Mouse (Mus musculus) heart, postnatal 25 days (tissue): ENCODE results near the gene Ifnar2. TPM values are rescaled to one million over a fixed set of nuclear protein-coding genes. Genes with fewer than 3 reads are reported as not detected.
A peak's percentile ranks its signal among the peaks of the same experiment; 100 is the strongest.

Source experiments
- DNase-seq: peaks from one replicate; pipeline ENCODE4 v3.0.0; 2022; ENCODE audit warnings: low spot score
- intact Hi-C: fragments of 180-260 bp; cut with DNase I; formaldehyde crosslinking; loops from one replicate; pipeline ENCODE4 v1.15.1; 2025
- total RNA-seq, 2 experiments: library from RNA; stranded (reverse); gene quantifications; 2 replicates each; pipeline ENCODE4 v1.2.3; 2021

Ifnar2 gene
- 10 to 100 TPM; 34.5 to 37.6 TPM for total RNA-seq

DNA sequence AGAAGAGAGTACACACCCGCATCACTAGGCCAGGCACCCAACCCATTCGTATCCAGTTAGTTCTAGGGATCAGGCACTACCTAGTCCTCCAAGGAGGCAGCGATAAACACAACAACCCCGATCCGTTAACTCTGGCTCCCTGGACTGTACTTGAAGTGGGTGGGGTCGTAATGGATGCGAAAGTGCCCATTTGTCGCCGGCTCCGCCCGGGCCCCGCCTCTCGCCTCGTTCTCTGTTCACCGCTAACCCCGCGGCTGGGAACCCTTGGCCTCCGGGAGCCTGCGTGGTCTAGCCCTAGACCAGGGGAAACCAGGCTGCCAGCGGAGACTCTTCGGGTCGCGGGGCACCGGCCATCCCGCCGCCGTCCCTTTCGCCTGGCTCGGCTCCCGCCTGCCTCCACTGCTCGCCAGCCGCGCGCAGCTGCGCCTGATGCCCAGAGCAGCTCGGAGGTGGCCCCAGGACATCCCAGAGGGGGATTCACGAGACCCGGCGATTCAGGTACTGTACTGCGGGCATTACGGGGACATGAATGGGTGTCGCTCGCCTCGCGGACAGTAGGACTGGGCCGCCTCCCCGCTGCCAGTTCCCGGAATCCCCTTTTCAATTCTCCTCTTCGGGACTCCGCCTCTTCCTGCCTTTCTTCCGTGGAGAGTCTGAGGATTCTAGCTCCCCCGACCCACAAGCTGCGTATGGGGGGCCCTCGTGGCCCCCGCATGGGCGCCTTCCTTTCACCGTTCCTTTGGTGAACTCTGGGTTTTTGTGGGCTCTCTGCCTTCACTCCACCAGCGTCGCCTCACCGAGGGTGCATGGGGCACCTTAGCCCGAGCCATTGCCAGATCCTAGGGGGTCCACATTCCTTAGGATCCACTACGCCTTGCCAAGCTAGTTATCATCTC is at the start of gene Ifnar2:
Ifnar2 (plus strand) TSS at position 207 of the 896 bp plus-strand sequence.
- intact Hi-C loops = no loop called here
- peak; percentile 73 for DNase-seq

DNA sequence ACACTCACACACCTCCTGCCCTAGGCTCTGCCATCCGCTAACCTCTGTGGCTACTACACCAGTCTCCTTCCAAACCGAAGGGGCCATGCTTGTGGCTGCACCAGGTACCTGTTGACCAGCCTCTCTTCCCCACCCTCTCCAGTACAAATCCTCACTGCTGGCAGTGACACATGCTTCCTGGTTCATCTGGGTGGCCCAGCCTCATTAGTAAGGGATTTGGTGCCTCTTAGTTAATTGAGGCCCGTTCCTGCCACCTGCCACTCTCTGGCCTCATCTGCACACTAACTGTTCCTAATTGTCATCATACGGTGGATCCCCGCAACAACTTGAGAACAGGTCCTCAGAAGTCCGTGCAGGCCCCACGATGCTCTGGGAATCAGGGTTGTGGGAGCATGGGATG is 45.0 kb upstream of the Ifnar2 start:
- no peak for DNase-seq
- intact Hi-C loops = no loop called here

DNA sequence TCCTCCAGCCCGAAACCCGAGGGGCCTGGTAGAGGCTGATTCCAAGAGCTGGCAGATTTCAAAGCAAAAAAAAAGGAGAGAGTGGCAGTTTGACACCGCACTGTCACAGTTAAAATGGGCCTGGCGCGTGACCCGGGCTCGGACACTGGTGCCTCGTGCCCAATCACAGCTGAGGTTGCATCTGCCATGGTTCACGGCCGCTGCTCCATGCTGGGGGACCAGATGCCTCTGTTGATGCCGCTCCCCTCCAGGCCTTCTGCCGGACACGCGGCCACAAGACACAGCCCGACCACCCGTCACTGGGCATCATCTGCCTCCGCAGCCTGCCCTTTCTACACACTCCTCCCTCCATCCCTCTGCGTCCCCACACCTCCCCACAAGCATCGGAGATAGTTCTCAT is 43.7 kb upstream of the Ifnar2 start:
- intact Hi-C loops = no loop called here
- no peak for DNase-seq

DNA sequence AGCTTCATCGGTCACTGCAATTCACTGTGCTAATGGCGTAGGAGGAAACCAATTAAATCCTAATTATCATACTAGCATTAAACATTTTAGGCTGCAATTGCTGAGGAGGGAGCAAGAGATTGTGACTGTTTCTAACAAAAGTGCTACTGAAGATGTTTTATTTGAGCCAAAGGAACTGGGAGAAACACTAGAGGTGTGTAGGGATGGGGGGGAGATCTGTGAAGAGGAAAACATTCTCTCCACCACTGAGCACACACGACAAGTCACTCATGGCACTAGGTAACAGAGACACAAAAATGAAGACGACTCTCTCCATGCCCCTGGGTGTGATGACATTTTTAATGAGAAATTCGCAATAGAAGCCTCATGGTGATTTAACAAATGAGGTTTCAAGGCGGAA is 42.1 kb upstream of the Ifnar2 start:
- intact Hi-C loops = no loop called here
- DNase-seq = no peak

DNA sequence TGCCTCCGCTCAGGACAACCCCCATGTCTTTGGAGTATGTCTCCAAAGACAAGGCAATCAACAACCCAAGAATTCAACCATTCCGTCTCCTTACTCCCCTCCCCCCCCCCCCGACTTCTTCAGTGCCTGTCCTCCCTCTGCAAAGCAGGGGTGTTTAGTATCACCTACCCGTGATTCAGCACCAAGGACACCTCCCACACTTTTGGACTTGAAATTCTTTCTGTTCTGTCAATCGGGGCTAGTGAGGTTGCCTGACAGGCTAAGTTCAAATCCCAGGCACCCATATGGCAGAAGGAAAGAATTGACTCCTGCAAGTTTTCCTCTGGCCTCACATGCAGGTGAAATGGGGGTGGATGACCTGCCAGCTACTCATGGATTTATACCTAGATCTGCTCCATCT is 41.4 kb upstream of the Ifnar2 start:
- no peak for DNase-seq
- intact Hi-C loops = no loop called here

DNA sequence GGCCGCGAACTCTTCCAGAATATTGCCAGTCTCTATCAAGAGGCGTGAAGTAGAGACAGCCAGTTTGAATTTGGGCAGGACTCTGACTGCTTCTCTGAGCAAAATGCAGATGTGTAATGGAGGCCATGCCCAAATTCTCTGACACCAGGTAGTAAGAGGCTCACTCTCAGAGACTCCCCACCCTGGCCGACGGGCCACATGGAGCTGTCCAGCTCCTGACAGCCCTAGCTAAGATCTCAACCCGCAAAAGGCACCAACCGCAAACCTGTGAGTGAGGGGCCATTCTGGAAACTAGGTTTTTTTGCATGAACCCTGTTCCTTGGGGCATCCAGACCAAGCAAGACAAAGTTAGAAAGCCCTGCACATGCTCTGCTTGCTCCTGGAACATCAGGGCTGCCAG is 39.7 kb upstream of the Ifnar2 start:
- intact Hi-C loops = no loop called here
- no peak for DNase-seq

DNA sequence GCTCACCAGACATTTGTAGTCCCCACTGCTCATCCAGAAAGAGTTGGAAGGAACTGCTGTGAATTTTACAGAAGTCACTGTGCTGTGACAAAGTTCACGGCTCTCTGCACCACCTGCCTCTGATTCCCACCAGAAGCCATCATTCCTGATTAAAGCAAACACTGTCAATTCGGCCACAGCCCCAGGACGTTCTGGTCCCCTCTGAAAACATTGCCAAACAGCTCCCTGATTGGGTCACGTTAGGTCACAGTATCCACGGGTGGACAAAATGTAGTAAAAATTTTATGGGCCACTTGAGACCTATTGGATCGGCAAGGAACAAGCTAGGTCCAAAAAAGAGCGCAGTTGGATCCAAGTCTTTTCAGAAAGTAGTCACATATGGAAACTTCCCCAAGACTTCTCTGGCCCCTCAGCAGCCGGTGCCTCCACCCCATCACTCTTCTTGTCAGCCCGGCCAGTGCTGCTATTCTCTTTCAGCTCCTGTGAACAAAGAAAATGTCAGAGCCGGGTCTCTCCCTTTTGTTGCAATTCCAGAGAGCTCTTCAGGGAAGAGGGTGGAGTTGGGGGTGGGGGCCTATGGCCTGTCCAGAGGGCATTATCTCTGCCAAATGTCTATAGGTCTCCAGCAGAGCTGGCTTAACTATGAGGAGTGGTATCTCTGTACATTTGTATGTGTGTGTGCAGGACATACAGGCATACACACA is 38.2 kb upstream of the Ifnar2 start:
- no peak for DNase-seq
- intact Hi-C loops = no loop called here

DNA sequence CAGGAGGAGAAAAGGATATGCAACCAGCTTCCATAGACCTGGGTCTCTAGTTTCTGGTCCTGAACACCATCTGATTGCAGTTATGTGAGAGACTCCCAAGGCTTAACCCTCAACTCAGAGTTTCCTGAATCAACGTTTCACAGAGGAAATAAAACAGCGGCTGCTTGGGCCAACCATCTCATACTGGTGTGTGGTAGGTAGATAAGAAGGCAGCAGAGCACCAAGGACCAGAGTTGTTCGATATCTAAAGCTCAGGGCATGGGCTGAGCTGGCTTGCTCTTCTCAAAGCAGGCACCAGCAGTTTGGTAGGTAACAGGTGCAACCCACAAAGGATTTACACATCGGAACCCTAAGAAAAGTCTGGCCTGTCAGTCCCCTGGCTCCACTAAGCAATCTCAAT is 35.8 kb upstream of the Ifnar2 start:
- DNase-seq = no peak
- intact Hi-C loops = no loop called here

DNA sequence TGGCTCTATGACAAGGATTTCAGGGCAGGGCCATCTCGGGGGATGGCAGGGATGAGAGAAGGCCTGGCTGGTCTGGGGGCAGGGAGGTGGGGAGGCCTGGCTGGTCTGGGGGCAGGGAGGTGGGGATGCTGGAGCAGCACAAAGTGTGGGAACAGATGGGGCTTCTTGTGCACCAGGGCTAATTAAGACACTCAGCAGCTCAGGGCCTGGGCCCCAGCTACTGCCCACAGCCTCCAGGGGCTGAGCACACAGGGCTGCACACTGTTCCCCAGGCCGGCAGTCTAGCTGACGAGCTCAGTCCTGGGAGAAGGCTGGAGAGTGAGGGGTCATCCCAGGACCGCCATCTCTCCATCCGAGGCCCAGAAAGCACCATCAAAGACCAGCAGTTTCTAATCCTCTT is 35.1 kb upstream of the Ifnar2 start:
- intact Hi-C loops = no loop called here
- no peak for DNase-seq

DNA sequence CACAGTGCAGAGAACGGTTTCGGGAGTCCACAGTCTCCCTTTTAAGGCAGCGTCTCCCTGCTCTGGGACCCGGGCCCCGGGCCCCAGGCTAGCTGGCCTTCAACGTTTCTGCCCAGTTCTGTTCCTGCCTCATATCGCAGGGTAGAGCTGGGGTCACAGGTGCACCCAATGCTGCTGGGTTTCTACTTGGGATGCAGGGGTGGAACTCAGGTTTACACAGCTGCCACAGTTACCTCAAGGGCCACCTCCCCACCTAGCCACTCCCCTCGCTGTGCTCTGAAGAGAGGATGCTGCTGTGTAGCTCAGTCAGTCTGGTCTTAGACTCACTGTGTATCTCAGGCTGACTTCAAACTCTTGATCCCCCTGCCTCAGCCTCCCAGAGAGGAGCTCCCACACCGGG is 26.1 kb upstream of the Ifnar2 start:
- DNase-seq = no peak
- intact Hi-C loops = no loop called here

DNA sequence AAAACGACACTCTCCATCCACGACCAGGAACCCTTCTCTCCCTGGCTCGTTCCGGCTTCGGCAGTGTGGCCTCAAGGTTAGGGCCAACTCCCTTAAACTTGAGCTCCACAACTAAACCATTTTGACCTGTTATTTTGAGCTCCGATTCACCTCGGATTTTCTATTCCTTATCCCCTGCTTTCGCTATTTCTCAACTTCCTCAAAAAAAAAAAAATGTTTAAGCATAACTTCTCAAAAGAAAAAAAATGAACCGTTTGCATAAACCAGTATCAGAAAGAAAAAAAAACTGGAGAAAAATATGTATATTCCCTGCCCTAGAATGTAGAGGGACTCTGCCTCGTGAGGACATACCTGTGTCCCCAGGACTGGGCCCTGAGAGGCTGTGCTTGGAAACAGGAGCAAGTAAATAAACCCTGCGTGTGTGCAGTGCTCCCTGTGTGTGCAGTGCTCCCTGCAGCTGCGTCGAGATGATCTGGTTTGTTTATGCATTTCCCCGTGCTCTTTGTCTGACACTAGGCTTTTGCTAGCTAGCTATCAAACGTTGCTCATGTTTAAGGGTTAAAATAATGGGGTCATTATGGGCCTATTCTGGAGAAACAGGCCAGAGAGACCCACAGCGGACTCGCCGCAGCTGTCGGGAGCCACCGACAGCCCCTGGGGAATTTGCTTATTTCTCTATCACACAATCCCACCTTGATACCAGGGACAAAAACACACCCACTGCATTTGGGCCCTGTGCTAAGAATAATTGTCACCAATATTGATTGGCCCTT is 24.9 kb upstream of the Ifnar2 start:
- intact Hi-C loops = no loop called here
- DNase-seq = no peak

DNA sequence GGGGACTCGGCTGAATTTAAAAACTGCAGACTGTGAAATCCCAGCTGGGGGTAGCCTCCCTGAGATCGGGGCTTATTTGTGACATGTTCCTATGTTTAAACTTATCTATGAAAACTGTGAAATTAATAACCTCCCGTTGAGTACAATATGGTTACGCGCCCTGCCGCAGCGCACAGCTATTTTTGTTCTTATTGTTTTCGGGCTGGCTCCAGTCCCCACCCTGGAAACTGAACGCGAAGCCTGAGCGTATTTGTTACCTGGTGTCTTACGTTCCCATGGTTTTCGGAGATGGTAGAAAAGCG is 24.4 kb upstream of the Ifnar2 start:
- DNase-seq = no peak
- intact Hi-C loops = no loop called here

DNA sequence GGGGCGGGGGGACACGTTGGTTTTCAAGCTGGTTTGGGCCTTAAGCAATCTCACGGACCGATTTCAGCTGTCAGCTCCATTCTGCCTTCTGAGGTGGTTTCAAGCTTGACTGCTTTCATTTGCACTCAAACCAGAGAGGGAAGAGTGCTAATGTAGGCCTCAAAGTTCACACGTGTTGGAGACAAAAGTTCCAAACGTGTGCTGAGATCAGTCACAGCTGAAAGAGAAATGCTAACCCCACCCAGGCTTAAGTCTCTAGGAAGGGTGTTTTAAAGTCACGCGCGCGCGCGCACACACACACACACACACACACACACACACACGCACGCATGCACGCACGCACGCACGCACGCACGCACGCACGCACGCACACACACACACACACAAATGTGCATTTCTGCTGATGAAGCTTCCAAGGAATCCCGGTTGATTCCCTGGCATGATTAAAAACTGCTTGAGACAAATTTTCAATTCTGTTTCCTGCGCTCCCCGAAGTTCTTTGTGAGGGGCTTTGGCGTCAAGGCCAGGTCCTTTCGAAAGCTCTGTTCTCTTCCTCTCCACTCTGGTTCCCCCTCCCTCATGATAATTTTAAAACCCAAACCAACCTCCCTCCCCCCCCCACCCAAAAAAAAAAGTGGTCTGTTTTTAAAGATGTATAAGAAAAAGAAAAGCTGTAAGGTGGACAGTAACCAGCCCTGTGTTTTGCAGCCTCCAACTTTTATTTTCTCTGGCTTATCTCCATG is 23.8 kb upstream of the Ifnar2 start:
- DNase-seq = no peak
- intact Hi-C loops = no loop called here

DNA sequence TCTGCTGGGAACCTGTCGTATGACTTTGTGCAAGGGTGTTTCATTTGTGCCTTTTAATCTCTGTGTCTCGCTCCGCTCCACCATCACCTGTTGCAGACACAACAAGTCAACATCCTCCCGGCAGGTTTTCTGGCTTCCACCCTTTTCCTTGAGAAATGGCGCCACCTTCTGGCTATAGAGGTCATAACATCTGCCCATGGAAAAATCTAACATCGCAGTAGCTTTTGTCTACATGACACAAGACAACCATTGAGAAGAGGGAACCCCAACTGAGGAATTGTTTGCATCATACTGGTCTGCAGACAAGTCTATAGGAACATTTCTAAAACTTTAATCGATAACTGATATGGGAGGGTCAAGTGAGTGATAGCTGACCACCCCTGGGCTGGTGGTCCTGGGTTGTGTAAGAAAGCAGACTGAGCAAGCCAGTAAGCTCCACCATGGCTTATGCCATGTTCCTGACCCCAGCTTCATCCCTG is 20.5 kb upstream of the Ifnar2 start:
- intact Hi-C loops = loop anchor here (1.0 kb wide), 1 partner anchor 271 kb away; no protein-coding TSS in a partner anchor
- DNase-seq = no peak

DNA sequence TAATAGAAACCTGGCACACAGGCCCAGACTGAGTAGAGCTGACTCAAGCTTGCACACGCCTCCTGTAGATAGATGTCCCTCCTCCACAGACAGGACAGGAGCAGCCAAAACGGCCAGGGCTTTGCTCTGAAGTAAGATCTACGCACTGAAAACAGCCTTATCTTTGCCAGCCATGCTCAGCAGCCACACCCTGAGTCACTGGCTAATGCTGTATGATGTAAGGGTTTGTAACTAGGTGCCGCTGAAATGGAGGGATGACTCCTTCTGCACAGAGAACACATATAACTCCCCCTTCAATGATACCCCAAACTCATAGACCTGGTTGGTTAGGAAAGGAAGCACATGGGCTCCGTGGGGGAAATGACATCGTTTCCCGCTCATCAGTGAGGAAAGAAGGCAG is 19.8 kb upstream of the Ifnar2 start:
- DNase-seq = no peak
- intact Hi-C loops = loop anchor here (1.0 kb wide), 1 partner anchor 271 kb away; no protein-coding TSS in a partner anchor

DNA sequence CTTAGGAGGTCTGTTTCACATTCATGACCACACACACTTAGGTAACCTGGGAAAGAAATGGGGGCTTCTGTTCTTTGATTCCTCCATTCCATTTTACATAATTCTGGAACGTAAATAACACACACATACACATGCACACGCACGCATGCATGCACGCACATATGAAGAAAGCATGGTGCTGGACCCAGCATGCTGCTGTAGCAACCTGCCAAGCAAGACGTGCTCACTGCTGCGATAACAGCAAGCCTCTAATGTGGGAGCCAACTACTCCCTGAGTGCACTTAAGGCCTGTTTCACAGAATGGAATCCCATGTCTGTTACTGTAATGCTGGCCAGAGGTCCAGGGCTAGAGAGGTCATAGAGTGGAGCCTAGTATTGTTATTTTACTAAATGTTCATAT is 19.4 kb upstream of the Ifnar2 start:
- no peak for DNase-seq
- intact Hi-C loops = no loop called here

DNA sequence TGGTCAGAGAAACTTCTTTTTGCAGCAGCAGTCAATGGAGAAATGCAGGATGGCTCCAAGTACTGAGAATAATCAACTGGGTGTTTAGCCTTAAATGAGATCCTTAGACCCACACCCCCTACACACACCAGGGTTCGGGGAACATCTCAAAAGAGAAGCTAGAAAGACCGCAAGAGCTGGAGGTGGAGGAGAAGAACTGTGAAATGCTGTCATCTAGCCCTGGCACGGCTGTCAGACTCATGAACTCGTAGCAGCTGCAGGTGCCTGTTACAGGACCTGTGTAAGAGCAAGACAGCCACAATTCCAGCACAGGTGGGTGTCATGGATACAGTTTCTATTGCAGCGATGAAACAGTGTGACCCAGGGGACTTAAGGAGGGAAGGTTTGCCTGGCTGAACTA is 18.9 kb upstream of the Ifnar2 start:
- DNase-seq = no peak
- intact Hi-C loops = no loop called here

DNA sequence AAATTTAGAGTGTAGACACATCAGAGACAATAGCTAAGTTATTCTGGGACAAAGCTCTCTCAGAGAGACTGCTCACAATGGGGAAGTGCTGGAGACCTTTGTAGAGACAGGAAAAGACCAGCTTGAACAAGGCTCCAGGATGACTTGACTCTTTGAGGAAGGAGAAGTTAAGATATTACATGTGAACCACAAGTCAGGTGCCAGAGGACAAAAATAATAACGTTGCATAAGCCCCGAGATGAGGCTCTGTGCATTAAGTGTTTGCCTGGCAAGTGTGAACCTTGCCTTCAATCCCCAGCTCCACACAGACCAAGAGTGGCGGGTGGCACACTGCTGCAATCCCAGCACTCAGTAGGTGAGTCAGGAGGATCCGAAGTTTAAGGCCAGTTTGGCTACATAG is 18.0 kb upstream of the Ifnar2 start:
- DNase-seq = no peak
- intact Hi-C loops = no loop called here

DNA sequence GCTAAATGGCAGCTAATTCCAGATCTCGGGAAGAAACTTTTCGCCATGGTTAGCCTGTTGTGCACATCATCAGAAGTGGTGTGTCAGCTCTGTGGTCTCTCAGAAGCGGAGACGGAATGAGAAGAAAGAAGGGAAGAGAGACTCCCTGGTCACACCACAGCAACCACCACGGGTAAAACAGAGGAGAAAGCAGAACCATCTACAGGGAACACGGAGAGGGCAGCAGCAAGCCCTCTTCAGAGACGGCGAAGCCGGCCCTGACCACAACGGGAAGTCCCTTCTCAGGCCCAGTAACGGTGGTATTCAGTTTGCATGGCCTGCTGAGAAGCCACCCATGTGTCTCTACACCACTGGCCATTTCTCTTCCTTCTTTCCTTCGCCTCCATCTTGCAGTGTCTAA is 17.4 kb upstream of the Ifnar2 start:
- DNase-seq = peak; percentile 28
- intact Hi-C loops = loop anchor here (5.0 kb wide), 1 partner anchor 157 kb away; no protein-coding TSS in a partner anchor
